In the genomic region with DNA sequence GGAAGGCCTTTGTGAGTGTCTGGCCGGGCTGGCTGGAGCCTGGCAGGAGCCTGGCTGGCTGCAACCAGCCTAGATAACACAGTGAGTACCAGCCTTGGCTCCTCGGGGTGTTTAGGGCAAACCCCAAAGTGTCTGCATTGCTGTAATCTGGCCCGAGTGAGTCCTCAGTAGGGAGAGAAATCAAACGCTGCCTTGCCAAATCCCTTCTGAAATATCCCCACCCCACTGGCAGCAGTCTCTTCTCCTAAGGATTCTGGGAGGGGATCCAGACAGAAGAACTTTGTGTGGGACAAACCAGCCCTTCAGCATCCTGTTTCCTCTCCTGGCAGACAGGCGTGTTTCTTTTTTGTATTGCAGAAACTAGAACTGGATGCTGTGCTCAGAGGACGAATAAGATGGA, we compare ENCODE assay signal across 9 mouse cellular contexts.
A peak's percentile ranks its signal among the peaks of the same experiment; 100 is the strongest.
DNase-seq lines count a peak whose midpoint lies in the region; ATAC-seq lines count a peak whose summit lies in the region.
"Had no signal": no experiment of that assay in that cellular context is flagged by ENCODE, and none has a peak within 500 bp of the region (broad histone marks: within the 10 kb centered on the region; RNA-seq: fewer than 3 reads in every experiment).

No protein-coding gene starts in this region.

- H3K27ac ChIP-seq in forebrain, embryonic 12.5 days, result peak overlapping the region; percentile 46; the same call in 1 of the 2 replicates
- H3K27ac ChIP-seq in heart, embryonic 14.5 days (replicated peaks in 1 of 2; ENCODE audit: control insufficient read depth in 1 of 2, insufficient read depth in 1 of 2, low read depth in 2 of 2, low read length in 2 of 2), result peak overlapping the region in 1 of 2 experiments; percentile 55; a peak in 2 of 4 replicates
- H3K27ac ChIP-seq in midbrain, embryonic 14.5 days (replicated peaks; ENCODE audit: low read depth, low read length), result peak overlapping the region; percentile 32
- H3K27ac ChIP-seq: macrophage had no signal

- WGBS in forebrain, embryonic 12.5 days, result 11% methylated on average over 6 of the region's 6 CpGs
- 4% methylated on average over 6 of the region's 6 CpGs for WGBS in heart, embryonic 14.5 days
- 10% methylated on average over 6 of the region's 6 CpGs for WGBS in midbrain, embryonic 14.5 days

- H3K36me3 ChIP-seq in forebrain, embryonic 12.5 days (replicated peaks), result no peaks in the 10 kb centered on the region
- H3K36me3 ChIP-seq in heart, embryonic 14.5 days (ENCODE audit: control insufficient read depth, insufficient read depth, low read length), result no peaks in the 10 kb centered on the region
- no peaks in the 10 kb centered on the region for H3K36me3 ChIP-seq in midbrain, embryonic 14.5 days (ENCODE audit: control insufficient read depth, insufficient read depth, low read length)

- DNase-seq in right cerebral cortex, adult 18-20 months, result peak; percentile 85
- DNase-seq in right cerebral cortex, postnatal 14 days, result no peak
- peak; percentile 62 to 76 for DNase-seq in layer of hippocampus, postnatal 36 days
- peak; percentile 54 for DNase-seq in midbrain, embryonic 14.5 days
- DNase-seq in testis, postnatal 10 days (ENCODE audit: low spot score), result peak; percentile 40
- no peak for DNase-seq in thymus, postnatal 36 days

- H3K4me1 ChIP-seq in forebrain, embryonic 12.5 days, result peaks cover 10% of the 10 kb centered on the region
- no peaks in the 10 kb centered on the region for H3K4me1 ChIP-seq in heart, embryonic 14.5 days (ENCODE audit: control insufficient read depth in 2 of 2, insufficient read depth in 2 of 2, low read length in 2 of 2)
- H3K4me1 ChIP-seq in midbrain, embryonic 14.5 days (ENCODE audit: control insufficient read depth, insufficient read depth, low read length), result no peaks in the 10 kb centered on the region

- no peaks in the 10 kb centered on the region for H3K9me3 ChIP-seq in forebrain, embryonic 12.5 days
- H3K9me3 ChIP-seq in heart, embryonic 14.5 days (ENCODE audit: control insufficient read depth, low read length), result no peaks in the 10 kb centered on the region
- H3K9me3 ChIP-seq in midbrain, embryonic 14.5 days (ENCODE audit: control insufficient read depth, low read length), result no peaks in the 10 kb centered on the region

- ATAC-seq in forebrain, embryonic 12.5 days (ENCODE audit: low FRiP score), result no peak; the same call in 1 of the 2 replicates
- no peak; the same call in 1 of the 2 replicates for ATAC-seq in heart, embryonic 14.5 days (ENCODE audit: insufficient number of reproducible peaks, insufficient read depth, low FRiP score, low read depth)
- no peak for ATAC-seq in midbrain, embryonic 14.5 days (ENCODE audit: low FRiP score, low TSS enrichment)

- no peak overlapping the region for H3K4me3 ChIP-seq in forebrain, embryonic 12.5 days (replicated peaks)
- H3K4me3 ChIP-seq in heart, embryonic 14.5 days (ENCODE audit: control insufficient read depth in 1 of 2, insufficient read depth in 1 of 2, low read depth in 1 of 2, low read length in 2 of 2), result no peak overlapping the region
- no peak overlapping the region for H3K4me3 ChIP-seq in midbrain, embryonic 14.5 days (replicated peaks; ENCODE audit: low read depth, low read length)

- H3K27me3 ChIP-seq in forebrain, embryonic 12.5 days, result no peaks in the 10 kb centered on the region
- H3K27me3 ChIP-seq in heart, embryonic 14.5 days (ENCODE audit: control insufficient read depth, insufficient read depth, low read length), result no peaks in the 10 kb centered on the region
- H3K27me3 ChIP-seq in midbrain, embryonic 14.5 days (ENCODE audit: control insufficient read depth, insufficient read depth, low read length), result no peaks in the 10 kb centered on the region

- H3K9ac ChIP-seq in forebrain, embryonic 12.5 days, result no peak overlapping the region
- no peak overlapping the region for H3K9ac ChIP-seq in heart, embryonic 14.5 days (ENCODE audit: low read length)
- H3K9ac ChIP-seq in midbrain, embryonic 14.5 days (replicated peaks; ENCODE audit: low read length), result no peak overlapping the region

- peak overlapping the region; percentile 22; the same call in 1 of the 2 replicates for H3K4me2 ChIP-seq in forebrain, embryonic 12.5 days
- H3K4me2 ChIP-seq in heart, embryonic 14.5 days (ENCODE audit: low read length), result peak overlapping the region; percentile 21; the same call in 1 of the 2 replicates
- no peak overlapping the region for H3K4me2 ChIP-seq in midbrain, embryonic 14.5 days (ENCODE audit: low read length)

Comparison
In these comparisons a context has a peak if more than half of its experiments do, and no peak if none do; other contexts are left out.
1. DNase-seq: peak in right cerebral cortex, adult 18-20 months (single experiment), layer of hippocampus, postnatal 36 days (2 of 2), midbrain, embryonic 14.5 days (single experiment) and testis, postnatal 10 days (single experiment); none in right cerebral cortex, postnatal 14 days (single experiment) and thymus, postnatal 36 days (0 of 2).